Mouse (Mus musculus) olfactory bulb, adult 2 months (tissue): ENCODE data around the gene Limch1.

Source experiments
- CTCF ChIP-seq: fragments of 200-500 bp; IDR thresholded peaks from 2 replicates; pipeline ENCODE4 v1.5.1; 2012; ENCODE audit warnings: low read depth, mild to moderate bottlenecking, low read length, moderate library complexity; ENCODE audit not compliant: insufficient read depth
- POLR2A ChIP-seq: fragments of 200-500 bp; IDR thresholded peaks from 2 replicates; pipeline ENCODE4 v1.6.1; 2012; ENCODE audit warnings: mild to moderate bottlenecking, low read depth, low read length, moderate library complexity; ENCODE audit not compliant: insufficient read depth

- no peak for TF ChIP-seq CTCF
- no peak for TF ChIP-seq POLR2A
These were observed 63.5 kb downstream of the Limch1 start for GRCm38 (mm10) chr5:66809016-66809570.
